Mouse (Mus musculus): ENCODE measurements at regions not wholly inside any gene's neighbourhood (a gene's known extent, or its start where the extent isn't known, plus 50 kb on each side); places are given as distances from the start of the nearest gene placed in this dataset.

DNA sequence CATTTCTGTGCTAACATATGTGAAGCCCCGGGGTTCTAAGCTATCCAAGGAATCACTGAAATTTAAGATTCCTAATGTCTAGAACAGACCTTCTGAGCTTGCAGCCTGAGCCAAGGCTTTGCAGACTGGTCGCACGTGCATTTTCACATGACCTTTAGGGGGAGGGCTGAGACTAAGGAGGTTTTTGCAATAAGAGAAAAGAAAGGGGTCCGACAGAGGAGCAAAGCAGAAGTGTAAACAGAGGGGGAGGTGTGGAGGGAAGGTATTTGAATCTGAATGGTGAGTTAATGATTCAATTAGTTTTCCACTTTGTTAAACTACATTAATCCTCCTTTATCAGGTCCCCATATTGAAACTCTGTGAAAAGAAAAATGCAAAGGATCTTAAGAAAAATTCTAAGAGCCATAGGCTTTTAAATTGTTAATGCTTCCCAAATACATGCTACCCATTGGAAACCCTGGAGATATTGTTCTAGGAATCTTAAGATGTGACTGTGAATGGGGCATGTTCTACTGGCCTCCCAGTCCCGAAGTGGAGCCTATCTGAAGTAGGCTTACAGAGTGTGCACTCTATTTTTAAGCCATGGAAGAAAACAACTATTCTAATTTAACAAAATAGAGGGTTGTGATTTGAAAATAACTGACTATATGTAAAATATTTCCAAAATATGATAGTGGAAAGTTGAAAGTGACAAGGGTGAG, 322.9 kb downstream of the Epha7 start:
- DNase-seq: no peak

DNA sequence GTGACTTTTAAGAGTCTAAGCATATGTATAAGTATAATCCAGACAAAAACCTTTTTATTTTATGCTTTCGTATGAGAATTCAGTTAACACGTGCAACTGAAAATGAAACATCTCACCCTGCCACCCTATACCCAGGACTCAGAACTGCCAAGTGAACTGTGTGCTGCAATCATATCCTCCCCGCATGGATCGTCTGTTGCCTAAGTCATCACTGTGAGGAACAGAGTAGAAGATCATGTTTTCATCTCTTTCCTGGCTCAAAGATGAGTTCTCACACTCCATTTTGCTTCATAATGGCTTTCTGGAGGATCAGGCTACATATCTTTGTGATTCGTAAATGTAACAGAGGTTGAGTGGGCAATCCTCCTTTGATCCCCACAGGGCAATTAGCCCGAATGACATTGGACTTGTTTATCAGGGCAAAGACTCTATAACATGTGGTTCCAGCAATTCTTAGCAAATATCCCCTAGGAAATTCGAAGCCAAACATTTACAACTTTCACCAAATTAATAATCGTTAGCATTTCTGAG, 325.9 kb downstream of the Epha7 start:
- no peak for DNase-seq

DNA sequence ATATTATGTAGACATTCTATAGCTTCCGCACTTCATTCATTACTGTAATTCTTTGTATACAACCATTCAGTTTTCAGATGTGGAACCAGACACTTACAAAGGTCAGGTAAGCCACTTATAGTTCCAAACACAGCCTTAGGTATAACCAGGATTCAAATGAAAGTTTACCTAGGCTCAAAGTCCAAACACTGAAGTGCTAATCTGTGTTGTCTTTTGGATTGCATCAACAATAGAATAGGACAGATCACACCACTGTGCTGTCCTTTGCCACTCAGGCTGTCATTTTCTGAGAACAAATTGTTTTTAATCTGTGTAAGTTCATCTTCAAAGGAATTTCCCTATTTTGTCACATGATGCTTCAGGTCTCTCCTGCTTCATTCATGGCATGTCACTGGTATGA, 330.5 kb downstream of the Epha7 start:
- DNase-seq: no peak

DNA sequence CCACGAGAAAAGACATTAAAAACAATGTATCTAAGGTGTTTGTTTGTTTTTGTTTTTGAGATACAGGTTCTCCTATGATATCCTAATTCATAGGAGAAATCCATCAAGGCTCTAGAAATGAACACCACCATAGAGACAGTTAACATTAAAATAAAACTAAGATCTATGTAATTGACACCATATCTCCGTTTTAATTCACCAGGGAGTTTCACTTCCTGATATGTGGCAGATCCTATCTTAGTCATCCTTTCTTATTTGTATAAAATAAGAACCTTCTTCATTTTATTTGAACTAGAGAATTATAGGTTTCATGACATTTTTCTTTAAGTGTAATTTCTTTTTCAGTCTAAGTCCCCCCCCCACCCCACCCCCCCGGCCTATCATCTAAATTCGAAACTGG, 332.3 kb downstream of the Epha7 start:
- DNase-seq: no peak

- no peak for DNase-seq
Measured at GRCm38 (mm10) chr4:29152134-29152867, 339.4 kb downstream of the Epha7 start.

DNA sequence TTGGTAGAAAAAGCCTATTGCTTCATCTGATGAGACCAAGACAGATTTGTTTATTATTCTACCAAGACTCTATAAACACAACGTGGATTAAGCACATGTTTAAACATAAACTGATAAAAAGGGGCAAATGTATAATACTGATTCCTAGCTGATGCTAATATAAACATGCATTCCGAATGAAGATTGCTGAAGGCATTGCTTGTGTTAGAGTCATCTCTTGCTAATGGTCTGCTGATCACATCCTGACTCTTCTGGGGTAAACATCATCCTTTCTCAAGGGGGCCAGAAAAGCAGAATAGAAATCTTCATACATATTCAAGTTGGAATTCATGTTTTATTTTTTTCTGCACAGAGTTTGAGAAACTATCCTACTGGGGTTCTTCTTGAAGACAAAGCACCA, 369.6 kb downstream of the Epha7 start:
- no peak for DNase-seq

- no peak for DNase-seq
Measured at GRCm38 (mm10) chr4:29183411-29183810, 370.5 kb downstream of the Epha7 start.

GRCm38 (mm10) chr4:29183818-29184217, 370.9 kb downstream of the Epha7 start:
- no peak for DNase-seq

- DNase-seq: no peak
Measured at GRCm38 (mm10) chr4:29200976-29201375, 388.0 kb downstream of the Epha7 start.
